Mouse (Mus musculus): ENCODE measurements around the gene Usp34.

DNA sequence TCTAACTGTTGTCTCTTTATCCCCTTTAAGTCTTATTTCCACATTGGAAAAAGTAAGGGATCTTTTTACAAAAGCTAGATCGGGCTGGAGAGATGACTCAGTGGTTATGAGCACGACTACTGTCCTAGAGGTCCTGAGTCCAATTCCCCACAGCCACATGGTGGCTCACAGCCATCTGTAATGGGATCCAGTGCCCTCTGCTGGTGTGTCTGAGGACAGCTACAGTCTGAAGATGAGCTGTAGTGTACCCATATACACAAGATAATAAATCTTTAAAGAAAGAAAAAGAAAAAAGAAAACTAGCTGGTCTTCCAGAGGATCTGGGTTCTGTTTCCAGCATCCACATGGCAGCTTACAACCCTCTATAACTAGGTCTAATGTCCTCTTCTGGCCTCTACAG lies 123.3 kb downstream of the Usp34 start:
- TF ChIP-seq MAFK (IDR thresholded peaks at IDR 0.05; ENCODE audit: borderline replicate concordance, low read depth, low read length) (no peak), CTCF (IDR thresholded peaks at IDR 0.05 in 2 of 3, conservative IDR thresholded peaks at IDR 0.05 in 1 of 3; ENCODE audit: control insufficient read depth in 1 of 3, insufficient read depth in 1 of 3, low read depth in 2 of 3, low read length in 3 of 3, poor library complexity in 1 of 3, severe bottlenecking in 1 of 3) (peak; percentile 26 to 50 (median 45); a peak in 5 of 6 replicates), USF2 (IDR thresholded peaks at IDR 0.05; ENCODE audit: borderline replicate concordance in 1 of 2, insufficient read depth in 1 of 2, low read depth in 1 of 2, low read length in 2 of 2) (no peak), EP300 (IDR thresholded peaks at IDR 0.05; ENCODE audit: low read depth in 1 of 2, low read length in 2 of 2) (no peak), TCF12 (IDR thresholded peaks at IDR 0.05; ENCODE audit: low read depth, low read length) (no peak), ZC3H11A (IDR thresholded peaks at IDR 0.05; ENCODE audit: low read depth, low read length) (no peak), HCFC1 (IDR thresholded peaks at IDR 0.05; ENCODE audit: low read depth, low read length) (no peak), CHD1 (IDR thresholded peaks at IDR 0.05; ENCODE audit: low read depth, low read length) (no peak), USF1 (IDR thresholded peaks at IDR 0.05; ENCODE audit: low read depth, low read length) (no peak), MAX (IDR thresholded peaks at IDR 0.05; ENCODE audit: low read length) (no peak)

Measured in MEL (cell line).